ENCODE assay signal across 26 mouse cellular contexts in the genomic region with DNA sequence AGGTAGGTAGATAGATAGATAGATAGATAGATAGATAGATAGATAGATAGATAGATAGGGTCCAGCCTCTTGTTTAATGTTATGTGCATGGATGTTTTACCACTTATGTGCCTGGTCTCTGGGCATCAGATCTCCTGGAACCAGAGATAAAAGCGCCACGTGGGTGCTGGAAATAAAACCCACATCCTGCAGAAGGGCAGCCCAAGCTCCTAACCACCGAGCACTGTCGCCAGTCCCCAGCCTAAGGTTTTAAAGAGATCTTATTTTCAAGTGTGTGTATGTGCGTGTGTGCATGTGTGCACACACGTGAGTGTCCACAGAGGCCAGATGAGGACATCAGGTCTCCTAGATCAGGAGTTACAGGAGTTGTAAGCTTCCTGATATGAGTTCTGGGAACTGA. TPM values are rescaled to one million over a fixed set of nuclear protein-coding genes. Genes with fewer than 3 reads are reported as not detected.
A peak's percentile ranks its signal among the peaks of the same experiment; 100 is the strongest.
DNase-seq lines count a peak whose midpoint lies in the region; ATAC-seq lines count a peak whose summit lies in the region.
"Had no signal": no experiment of that assay in that cellular context is flagged by ENCODE, and none has a peak within 500 bp of the region (broad histone marks: within the 10 kb centered on the region; RNA-seq: fewer than 3 reads in every experiment).

No protein-coding gene starts in this region.

- H3K4me3 ChIP-seq in megakaryocyte, embryonic 14.5 days (replicated peaks), result peak overlapping the region; percentile 23
- H3K4me3 ChIP-seq in forebrain, embryonic 11.5 days (ENCODE audit: low read depth, low read length), result no peak overlapping the region
- H3K4me3 ChIP-seq: embryonic facial prominence, embryonic 12.5 days; embryonic facial prominence, embryonic 15.5 days; forebrain, embryonic 12.5 days; forebrain, embryonic 15.5 days; heart, embryonic 12.5 days; heart, embryonic 15.5 days; hindbrain, embryonic 15.5 days; intestine, embryonic 15.5 days had no signal

- peaks cover 64% of the 10 kb centered on the region for H3K4me1 ChIP-seq in megakaryocyte, embryonic 14.5 days
- H3K4me1 ChIP-seq in forebrain, embryonic 11.5 days (replicated peaks; ENCODE audit: control insufficient read depth, insufficient read depth, low read length), result no peaks in the 10 kb centered on the region
- H3K4me1 ChIP-seq: embryonic facial prominence, embryonic 12.5 days; embryonic facial prominence, embryonic 15.5 days; forebrain, embryonic 12.5 days; forebrain, embryonic 15.5 days; heart, embryonic 15.5 days; hindbrain, embryonic 15.5 days; intestine, embryonic 15.5 days had no signal

- peak; percentile 10 for DNase-seq in T-cell, adult 2 months (ENCODE audit: low spot score)
- no peak for DNase-seq in heart, postnatal 25 days (ENCODE audit: low spot score)
- no peak for DNase-seq in left cerebral cortex, postnatal 10 days (ENCODE audit: extremely low spot score in 1 of 2, low spot score in 2 of 2)
- DNase-seq in forebrain, embryonic 11.5 days (ENCODE audit: low spot score), result no peak
- DNase-seq: adrenal gland, postnatal 10 days; adrenal gland, postnatal 36 days; cerebellum, adult 18-20 months; cerebellum, adult 9-10 months; cerebellum, postnatal 14 days; gastrocnemius, postnatal 25 days; heart, adult 18-20 months; heart, postnatal 10 days; heart, postnatal 4 days had no signal

- no peak overlapping the region for H3K4me2 ChIP-seq in forebrain, embryonic 11.5 days (ENCODE audit: low read depth, low read length, severe bottlenecking)
- H3K4me2 ChIP-seq: embryonic facial prominence, embryonic 12.5 days; embryonic facial prominence, embryonic 15.5 days; forebrain, embryonic 12.5 days; forebrain, embryonic 15.5 days; heart, embryonic 12.5 days; heart, embryonic 15.5 days; hindbrain, embryonic 15.5 days; intestine, embryonic 15.5 days had no signal

- no peaks in the 10 kb centered on the region for H3K9me3 ChIP-seq in megakaryocyte, embryonic 14.5 days
- H3K9me3 ChIP-seq in forebrain, embryonic 11.5 days (ENCODE audit: control insufficient read depth, low read length), result no peaks in the 10 kb centered on the region
- H3K9me3 ChIP-seq: embryonic facial prominence, embryonic 12.5 days; embryonic facial prominence, embryonic 15.5 days; forebrain, embryonic 12.5 days; forebrain, embryonic 15.5 days; heart, embryonic 12.5 days; heart, embryonic 15.5 days; hindbrain, embryonic 15.5 days; intestine, embryonic 15.5 days had no signal

- no peak overlapping the region for H3K9ac ChIP-seq in forebrain, embryonic 11.5 days (ENCODE audit: low read length)
- H3K9ac ChIP-seq: embryonic facial prominence, embryonic 12.5 days; embryonic facial prominence, embryonic 15.5 days; forebrain, embryonic 12.5 days; forebrain, embryonic 15.5 days; heart, embryonic 12.5 days; heart, embryonic 15.5 days; hindbrain, embryonic 15.5 days; intestine, embryonic 15.5 days had no signal

- ATAC-seq in megakaryocyte, adult 5-6 weeks (ENCODE audit: poor library complexity, severe bottlenecking), result no peak
- peak; percentile 52 for ATAC-seq in inflammation-experienced regulatory T-cells, adult 6 months
- no peak for ATAC-seq in forebrain, embryonic 11.5 days (replicated peaks; ENCODE audit: low FRiP score)
- ATAC-seq: forebrain, embryonic 15.5 days; intestine, embryonic 15.5 days had no signal

- H3K27ac ChIP-seq in forebrain, embryonic 11.5 days (ENCODE audit: low read depth, low read length), result no peak overlapping the region
- H3K27ac ChIP-seq: embryonic facial prominence, embryonic 12.5 days; embryonic facial prominence, embryonic 15.5 days; forebrain, embryonic 12.5 days; forebrain, embryonic 15.5 days; heart, embryonic 15.5 days; hindbrain, embryonic 15.5 days; intestine, embryonic 15.5 days had no signal

- H3K36me3 ChIP-seq in megakaryocyte, embryonic 14.5 days (replicated peaks; ENCODE audit: low read length), result peaks cover 96% of the 10 kb centered on the region
- H3K36me3 ChIP-seq in forebrain, embryonic 11.5 days (ENCODE audit: control insufficient read depth, insufficient read depth, low read length), result no peaks in the 10 kb centered on the region
- H3K36me3 ChIP-seq: heart, embryonic 15.5 days had no signal

- no peaks in the 10 kb centered on the region for H3K27me3 ChIP-seq in megakaryocyte, embryonic 14.5 days (replicated peaks)
- no peaks in the 10 kb centered on the region for H3K27me3 ChIP-seq in forebrain, embryonic 11.5 days (ENCODE audit: control insufficient read depth, insufficient read depth, low read length)
- H3K27me3 ChIP-seq: embryonic facial prominence, embryonic 12.5 days; embryonic facial prominence, embryonic 15.5 days; forebrain, embryonic 12.5 days; forebrain, embryonic 15.5 days; heart, embryonic 12.5 days; heart, embryonic 15.5 days; hindbrain, embryonic 15.5 days; intestine, embryonic 15.5 days had no signal

- WGBS in forebrain, embryonic 11.5 days, result 90% methylated on average over 6 of the region's 6 CpGs

- intact Hi-C loops in heart, postnatal 25 days (cut with DNase I), result no loop called here
- intact Hi-C loops in left cerebral cortex, postnatal 10 days (cut with DNase I), result no loop called here

RNA-seq across cellular contexts. Expression of a gene that starts 26.9 kb away (rescaled TPM):
- polyA plus RNA-seq in megakaryocyte, embryonic 14.5 days (2012; ENCODE audit: insufficient read depth, low replicate concordance), result 4.0 and 6.4 TPM in 2 replicates
- 22.2 and 24.7 TPM in 2 replicates for total RNA-seq in megakaryocyte, adult 5-6 weeks (2015)
- total RNA-seq in megakaryocyte, adult 5-6 weeks (2017), result 13.4 and 15.4 TPM in 2 replicates
- 1 to 10 TPM; 3.6 to 4.7 (median 4.6) TPM for polyA plus RNA-seq in inflammation-experienced regulatory T-cells, adult 6 months (2017; shearing (Covaris generic))
- total RNA-seq in heart, postnatal 25 days (2021), result 10 to 100 TPM in 1 of 2 experiments, 1 to 10 TPM in 1; 9.7 to 13.6 TPM
- total RNA-seq in left cerebral cortex, postnatal 10 days (2021), result 10 to 100 TPM; 58.5 to 59.0 TPM
- 1.6 and 2.8 TPM in 2 replicates for polyA plus RNA-seq in forebrain, embryonic 11.5 days (2014; fragmentation: Nextera tagmentation; extraction: Ambion mirVana)

RNA-seq across cellular contexts. Expression of a gene that starts 46.2 kb away (rescaled TPM):
- 0.18 TPM in 1 of 2 replicates, not detected in the other for polyA plus RNA-seq in megakaryocyte, embryonic 14.5 days (2012; ENCODE audit: insufficient read depth, low replicate concordance)
- 0.21 and 0.25 TPM in 2 replicates for total RNA-seq in megakaryocyte, adult 5-6 weeks (2015)
- total RNA-seq in megakaryocyte, adult 5-6 weeks (2017), result 0.04 and 0.29 TPM in 2 replicates
- polyA plus RNA-seq in inflammation-experienced regulatory T-cells, adult 6 months (2017; shearing (Covaris generic)), result under 1 TPM in 1 of 3 experiments, not detected in 2; 0.30 TPM
- total RNA-seq in heart, postnatal 25 days (2021), result 10 to 100 TPM; 14.2 to 14.8 TPM
- total RNA-seq in left cerebral cortex, postnatal 10 days (2021), result under 1 TPM; 0.17 to 0.63 TPM
- not detected in 2 replicates for polyA plus RNA-seq in forebrain, embryonic 11.5 days (2014; fragmentation: Nextera tagmentation; extraction: Ambion mirVana)
- total RNA-seq: MEL had no signal
- polyA plus RNA-seq: C2C12; forebrain, embryonic 12.5 days; forebrain, embryonic 15.5 days had no signal

Comparison
In these comparisons a context has a peak if more than half of its experiments do, and no peak if none do; other contexts are left out.
1. RNA of a gene that starts 46.2 kb away (total RNA-seq): 14.2 to 14.8 TPM in heart, postnatal 25 days; 0.17 to 0.63 TPM in left cerebral cortex, postnatal 10 days and 0.04 to 0.29 TPM in megakaryocyte, adult 5-6 weeks; every median in the first group is over 4 times any median in the second.